ENCODE assay signal across 7 mouse cellular contexts in genomic region chr9:69989303-69990121, GRCm38 (mm10). TPM values are rescaled to one million over a fixed set of nuclear protein-coding genes. Genes with fewer than 3 reads are reported as not detected.
A peak's percentile ranks its signal among the peaks of the same experiment; 100 is the strongest.
DNase-seq lines count a peak whose midpoint lies in the region; ATAC-seq lines count a peak whose summit lies in the region.

Gene Bnip2 (plus strand): TSS chr9:69989466.

- peak within 1 kb of the TSS; percentile 93 for H3K27ac ChIP-seq in embryonic facial prominence, embryonic 11.5 days (replicated peaks; ENCODE audit: low read depth, low read length)
- peak within 1 kb of the TSS; percentile 98 for H3K27ac ChIP-seq in limb, embryonic 10.5 days
- peak within 1 kb of the TSS; percentile 96 for H3K27ac ChIP-seq in midbrain, embryonic 13.5 days

- no peaks in the 10 kb centered on the region for H3K27me3 ChIP-seq in embryonic facial prominence, embryonic 11.5 days (ENCODE audit: control insufficient read depth, insufficient read depth, low read length)
- no peaks in the 10 kb centered on the region for H3K27me3 ChIP-seq in limb, embryonic 10.5 days (ENCODE audit: low read depth, poor library complexity, severe bottlenecking)
- H3K27me3 ChIP-seq in midbrain, embryonic 13.5 days, result no peaks in the 10 kb centered on the region

- DNase-seq in adrenal gland, postnatal 14 days, result peak; percentile 98
- DNase-seq in embryonic facial prominence, embryonic 11.5 days (ENCODE audit: low spot score), result peak; percentile 98
- peak; percentile 94 for DNase-seq in kidney, adult 11 months
- DNase-seq in limb, embryonic 10.5 days (ENCODE audit: low spot score), result peak; percentile 97
- peak; percentile 88 for DNase-seq in spleen, adult 12 weeks (ENCODE audit: low spot score)

- peak within 1 kb of the TSS; percentile 47 for H3K4me2 ChIP-seq in embryonic facial prominence, embryonic 11.5 days (ENCODE audit: low read depth, low read length)
- peak within 1 kb of the TSS; percentile 62 for H3K4me2 ChIP-seq in midbrain, embryonic 13.5 days (replicated peaks)

- H3K4me1 ChIP-seq in embryonic facial prominence, embryonic 11.5 days (ENCODE audit: control insufficient read depth, insufficient read depth, low read length), result no peaks in the 10 kb centered on the region; the same call in none of the 2 replicates
- peaks cover 10% of the 10 kb centered on the region for H3K4me1 ChIP-seq in limb, embryonic 10.5 days
- peaks cover 33% of the 10 kb centered on the region for H3K4me1 ChIP-seq in midbrain, embryonic 13.5 days (replicated peaks)

- no peaks in the 10 kb centered on the region for H3K9me3 ChIP-seq in embryonic facial prominence, embryonic 11.5 days (replicated peaks; ENCODE audit: control insufficient read depth, low read length)
- no peaks in the 10 kb centered on the region for H3K9me3 ChIP-seq in limb, embryonic 10.5 days (replicated peaks)
- no peaks in the 10 kb centered on the region for H3K9me3 ChIP-seq in midbrain, embryonic 13.5 days

- WGBS in embryonic facial prominence, embryonic 11.5 days, result under 1% methylated on average over 73 of the region's 76 CpGs
- WGBS in limb, embryonic 10.5 days, result under 1% methylated on average over 76 of the region's 76 CpGs
- whole genome bisulfite sequencing in midbrain, embryonic 13.5 days, result under 1% methylated on average over 73 of the region's 76 CpGs

- H3K36me3 ChIP-seq in embryonic facial prominence, embryonic 11.5 days (replicated peaks; ENCODE audit: control insufficient read depth, insufficient read depth, low read depth, low read length), result no peaks in the 10 kb centered on the region
- peaks cover 29% of the 10 kb centered on the region for H3K36me3 ChIP-seq in limb, embryonic 10.5 days
- H3K36me3 ChIP-seq in midbrain, embryonic 13.5 days, result peaks cover 8% of the 10 kb centered on the region

- H3K4me3 ChIP-seq in embryonic facial prominence, embryonic 11.5 days (ENCODE audit: low read depth, low read length), result peak within 1 kb of the TSS; percentile 98
- H3K4me3 ChIP-seq in limb, embryonic 10.5 days, result peak within 1 kb of the TSS; percentile 93
- peak within 1 kb of the TSS; percentile 95 for H3K4me3 ChIP-seq in midbrain, embryonic 13.5 days (replicated peaks)

- peak; percentile 94 for ATAC-seq in embryonic facial prominence, embryonic 11.5 days (replicated peaks; ENCODE audit: insufficient number of reproducible peaks, low FRiP score, low TSS enrichment, low read depth)
- peak; percentile 73 for ATAC-seq in granulocyte monocyte progenitor cell, adult 5-6 weeks (replicated peaks; ENCODE audit: poor library complexity, severe bottlenecking)
- peak; percentile 97 for ATAC-seq in midbrain, embryonic 13.5 days

- H3K9ac ChIP-seq in embryonic facial prominence, embryonic 11.5 days (replicated peaks; ENCODE audit: low read length), result peak within 1 kb of the TSS; percentile 98
- H3K9ac ChIP-seq in midbrain, embryonic 13.5 days (replicated peaks), result peak within 1 kb of the TSS; percentile 98

RNA-seq across cellular contexts. Expression of gene Bnip2, which starts in this region (rescaled TPM):
- total RNA-seq in adrenal gland, postnatal 14 days (2021), result 97.8 and 100 TPM in 2 replicates
- polyA plus RNA-seq in embryonic facial prominence, embryonic 11.5 days (2014; fragmentation: Nextera tagmentation; extraction: Ambion mirVana), result 124 and 138 TPM in 2 replicates
- total RNA-seq in granulocyte monocyte progenitor cell, adult 5-6 weeks (2014; fragmentation: Nextera tagmentation), result 92.4 and 110 TPM in 2 replicates
- total RNA-seq in granulocyte monocyte progenitor cell, adult 5-6 weeks (2017), result 108 and 140 TPM in 2 replicates
- 96.3 and 109 TPM in 2 replicates for polyA plus RNA-seq in limb, embryonic 10.5 days (2016; fragmentation: Nextera tagmentation; extraction: Ambion mirVana)
- polyA plus RNA-seq in midbrain, embryonic 13.5 days (2015; fragmentation: Nextera tagmentation; extraction: Ambion mirVana), result 97.5 and 101 TPM in 2 replicates

Comparison
In these comparisons a context has a peak if more than half of its experiments do, and no peak if none do; other contexts are left out.
1. Peak in every context shown above with its lines: DNase-seq, ATAC-seq, H3K4me3 ChIP-seq and H3K27ac ChIP-seq.